Mouse (Mus musculus) intestine, embryonic 14.5 days (tissue): ENCODE data around the gene Sf1. TPM values are rescaled to one million over a fixed set of nuclear protein-coding genes. Genes with fewer than 3 reads are reported as not detected.

Source experiments
- ATAC-seq: fragments of 200-750 bp; cut with Nextera tagmentation; replicated peaks from 2 replicates; pipeline ENCODE4 v1.8.0; 2017; ENCODE audit warnings: low read depth, moderate number of reproducible peaks, moderate TSS enrichment, moderate library complexity; ENCODE audit not compliant: low FRiP score, low TSS enrichment
- DNase-seq: peaks from one replicate; pipeline ENCODE4 v3.0.0-alpha.2; 2018; ENCODE audit warnings: low spot score
- H3K27ac ChIP-seq: fragments of 300-500 bp; sonication (generic); 2 replicates; pipeline ENCODE4 v1.5.1; 2014; ENCODE audit warnings: low read depth, mild to moderate bottlenecking, control low read depth
- H3K27me3 ChIP-seq: fragments of 300-500 bp; sonication (generic); replicated peaks from 2 replicates; pipeline ENCODE4 v1.6.1; 2014; ENCODE audit warnings: low read length, control low read depth; ENCODE audit not compliant: control insufficient read depth, insufficient read depth
- H3K36me3 ChIP-seq: fragments of 300-500 bp; sonication (generic); 2 replicates; pipeline ENCODE4 v1.6.1; 2014; ENCODE audit warnings: low read length, control low read depth; ENCODE audit not compliant: control insufficient read depth, insufficient read depth
- H3K4me1 ChIP-seq: fragments of 300-500 bp; sonication (generic); replicated peaks from 2 replicates; pipeline ENCODE4 v1.6.1; 2014; ENCODE audit warnings: low read length, control low read depth, mixed read lengths; ENCODE audit not compliant: control insufficient read depth, insufficient read depth
- H3K4me2 ChIP-seq: fragments of 300-500 bp; sonication (generic); 2 replicates; pipeline ENCODE4 v1.6.1; 2014; ENCODE audit warnings: low read length
- H3K4me3 ChIP-seq: fragments of 300-500 bp; sonication (generic); 2 replicates; pipeline ENCODE4 v1.5.1; 2014; ENCODE audit warnings: low read depth, low read length, control low read depth, mixed read lengths
- H3K9ac ChIP-seq: fragments of 300-500 bp; sonication (generic); 2 replicates; pipeline ENCODE4 v1.6.1; 2014; ENCODE audit warnings: mild to moderate bottlenecking, low read length
- H3K9me3 ChIP-seq: fragments of 300-500 bp; sonication (generic); 2 replicates; pipeline ENCODE4 v1.6.1; 2016; ENCODE audit warnings: low read length, control low read depth; ENCODE audit not compliant: control insufficient read depth
- WGBS: fragments of 180-500 bp; shearing (Covaris S2); extraction: QIAGEN DNeasy Blood & Tissue Kit; methylation state at CpG from one replicate; pipeline ENCODE4 v1.1.7; 2014; 5-methylcytosine and 5-hydroxymethylcytosine counted together
- microRNA-seq: library from miRNA; unstranded; fragments of <30 nt; microRNA quantifications from one replicate; pipeline ENCODE4, GENCODE M21; 2016
- polyA plus RNA-seq: library from polyadenylated mRNA; unstranded; fragments of >200 nt; fragmentation: Nextera tagmentation; extraction: Ambion mirVana; gene quantifications from 2 replicates; pipeline ENCODE4 v1.2.1, GENCODE M21; 2014

Sf1 gene
- polyA plus RNA-seq, 1 experiment from 2014 or later = 143 TPM

DNA sequence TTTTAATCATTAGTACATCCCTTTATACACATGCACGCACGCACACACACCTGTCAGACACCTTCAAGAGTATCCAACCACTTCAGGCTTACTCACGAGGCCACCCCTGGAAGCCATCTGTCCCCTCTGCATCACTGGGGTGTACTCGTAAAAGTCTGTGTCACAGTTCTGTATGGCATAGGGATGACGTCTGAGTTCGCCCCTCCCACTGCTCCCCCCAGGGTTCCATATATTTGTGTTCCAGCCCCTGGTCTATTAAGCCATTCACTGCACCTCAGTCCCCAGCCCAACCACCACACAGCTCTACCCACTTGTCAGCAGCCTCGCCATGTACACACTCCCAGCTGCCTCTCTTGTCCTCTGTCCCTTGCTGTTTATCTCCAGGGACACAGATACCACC, 58.5 kb downstream of the Sf1 start:
- no peak for DNase-seq
- WGBS = 66% methylated on average over 7 of the region's 7 CpGs

DNA sequence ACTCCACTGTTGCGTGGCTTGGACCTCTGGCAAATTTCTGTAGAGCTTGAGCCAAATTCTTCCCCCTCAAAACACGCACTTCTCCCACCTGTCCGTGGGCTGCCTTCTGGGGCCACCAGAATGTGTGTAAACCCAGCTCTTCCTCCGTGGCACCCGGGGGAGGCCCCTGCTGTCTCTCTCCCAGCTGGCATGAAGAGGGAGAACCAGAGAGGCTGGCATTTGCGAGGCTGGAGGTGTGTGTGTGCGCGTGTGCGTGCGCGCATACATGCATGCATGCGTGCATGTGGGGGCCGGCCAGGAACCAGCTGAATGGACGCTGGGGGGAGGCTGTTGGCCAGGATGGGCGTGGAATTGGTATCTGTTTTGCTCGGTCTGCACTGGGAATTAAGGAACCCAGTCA, 59.8 kb downstream of the Sf1 start:
- Histone ChIP-seq H3K4me2 (no peak overlapping the region), H3K4me1 (peaks cover 7% of the 10 kb centered on the region), H3K9me3 (no peaks in the 10 kb centered on the region), H3K27ac (no peak overlapping the region), H3K4me3 (no peak overlapping the region), H3K27me3 (peaks cover 67% of the 10 kb centered on the region), H3K36me3 (no peaks in the 10 kb centered on the region), H3K9ac (no peak overlapping the region)
- DNase-seq (no peak), ATAC-seq (no peak)
- WGBS = 87% methylated on average over 16 of the region's 16 CpGs

More for the DNA sequence above, 58.5 kb downstream of the Sf1 start:
- peaks cover 59% of the 10 kb centered on the region for H3K27me3 ChIP-seq
- H3K4me2 ChIP-seq = no peak overlapping the region
- H3K4me1 ChIP-seq = no peaks in the 10 kb centered on the region; the same call in 1 of the 2 replicates
- no peaks in the 10 kb centered on the region for H3K9me3 ChIP-seq
- H3K9ac ChIP-seq = no peak overlapping the region
- H3K27ac ChIP-seq = no peak overlapping the region
- H3K36me3 ChIP-seq = no peaks in the 10 kb centered on the region
- H3K4me3 ChIP-seq = no peak overlapping the region
- no peak for ATAC-seq

DNA sequence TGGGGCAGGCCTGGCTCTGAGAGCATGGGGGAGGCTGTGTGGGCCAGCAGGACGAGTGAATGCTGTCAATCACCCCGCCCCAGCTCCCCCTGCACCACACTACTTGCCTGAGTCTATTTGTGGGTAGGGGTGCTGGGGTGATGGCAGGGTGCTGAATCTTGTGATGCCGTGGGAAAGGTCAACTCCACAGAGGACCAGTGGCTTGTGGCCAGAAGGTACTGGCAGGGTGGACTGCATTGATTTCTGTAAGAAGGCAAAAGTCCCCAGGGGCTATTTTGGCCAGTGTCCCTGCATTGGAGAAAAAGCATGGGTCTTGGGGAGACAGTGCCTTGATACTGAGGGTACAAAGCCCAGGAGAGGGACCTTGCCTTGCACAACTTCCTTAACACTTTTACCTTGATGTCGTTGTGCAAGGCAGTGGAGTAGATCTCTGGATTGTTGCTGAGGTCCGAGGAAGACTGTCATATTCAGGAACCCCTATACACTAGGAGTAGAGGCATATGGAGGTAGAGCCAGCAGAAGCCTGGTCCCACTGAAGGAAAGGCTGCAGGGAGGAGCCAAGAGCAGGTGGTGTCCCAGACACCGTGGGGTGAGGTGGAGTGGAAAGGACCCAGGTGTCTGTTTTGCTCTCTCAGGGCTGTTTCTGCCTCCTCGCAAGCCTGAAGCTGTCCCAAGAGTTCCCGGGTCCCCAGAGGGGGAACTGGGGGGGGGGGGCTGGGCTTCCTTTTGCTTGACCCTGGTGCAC, 60.8 kb downstream of the Sf1 start:
- ATAC-seq (no peak), DNase-seq (no peak)
- peaks cover 14% of the 10 kb centered on the region for H3K4me1 ChIP-seq
- H3K27ac ChIP-seq = no peak overlapping the region
- peaks cover 68% of the 10 kb centered on the region for H3K27me3 ChIP-seq
- WGBS = 71% methylated on average over 8 of the region's 8 CpGs
- H3K36me3 ChIP-seq = no peaks in the 10 kb centered on the region
- H3K9ac ChIP-seq = no peak overlapping the region
- H3K9me3 ChIP-seq = no peaks in the 10 kb centered on the region
- no peak overlapping the region for H3K4me3 ChIP-seq
- H3K4me2 ChIP-seq = no peak overlapping the region

DNA sequence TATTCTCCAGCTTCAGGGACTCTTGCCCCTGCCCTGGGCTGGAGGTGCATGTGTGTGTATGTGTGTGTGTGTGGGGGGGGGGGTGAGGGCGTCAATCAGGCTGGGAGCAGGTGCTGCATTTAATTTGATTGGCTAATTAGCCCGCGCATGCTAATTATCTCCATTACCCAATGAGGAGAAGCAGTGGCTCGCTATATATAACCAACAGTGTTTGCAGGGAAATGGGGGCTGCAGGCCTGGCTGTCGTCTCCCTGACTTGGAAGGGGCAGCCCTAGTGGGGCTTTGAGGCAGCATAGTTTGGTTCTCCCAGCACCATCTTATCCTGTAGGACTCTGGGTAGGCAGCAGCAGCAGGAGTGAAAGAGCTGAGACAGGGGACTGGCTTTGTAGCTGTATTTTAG, 62.1 kb downstream of the Sf1 start:
- Histone ChIP-seq H3K4me2 (no peak overlapping the region), H3K9me3 (no peaks in the 10 kb centered on the region), H3K4me1 (peaks cover 14% of the 10 kb centered on the region), H3K27me3 (peaks cover 68% of the 10 kb centered on the region), H3K4me3 (no peak overlapping the region), H3K9ac (no peak overlapping the region), H3K36me3 (no peaks in the 10 kb centered on the region), H3K27ac (no peak overlapping the region)
- ATAC-seq (no peak), DNase-seq (no peak)
- 53% methylated on average over 4 of the region's 5 CpGs for WGBS

DNA sequence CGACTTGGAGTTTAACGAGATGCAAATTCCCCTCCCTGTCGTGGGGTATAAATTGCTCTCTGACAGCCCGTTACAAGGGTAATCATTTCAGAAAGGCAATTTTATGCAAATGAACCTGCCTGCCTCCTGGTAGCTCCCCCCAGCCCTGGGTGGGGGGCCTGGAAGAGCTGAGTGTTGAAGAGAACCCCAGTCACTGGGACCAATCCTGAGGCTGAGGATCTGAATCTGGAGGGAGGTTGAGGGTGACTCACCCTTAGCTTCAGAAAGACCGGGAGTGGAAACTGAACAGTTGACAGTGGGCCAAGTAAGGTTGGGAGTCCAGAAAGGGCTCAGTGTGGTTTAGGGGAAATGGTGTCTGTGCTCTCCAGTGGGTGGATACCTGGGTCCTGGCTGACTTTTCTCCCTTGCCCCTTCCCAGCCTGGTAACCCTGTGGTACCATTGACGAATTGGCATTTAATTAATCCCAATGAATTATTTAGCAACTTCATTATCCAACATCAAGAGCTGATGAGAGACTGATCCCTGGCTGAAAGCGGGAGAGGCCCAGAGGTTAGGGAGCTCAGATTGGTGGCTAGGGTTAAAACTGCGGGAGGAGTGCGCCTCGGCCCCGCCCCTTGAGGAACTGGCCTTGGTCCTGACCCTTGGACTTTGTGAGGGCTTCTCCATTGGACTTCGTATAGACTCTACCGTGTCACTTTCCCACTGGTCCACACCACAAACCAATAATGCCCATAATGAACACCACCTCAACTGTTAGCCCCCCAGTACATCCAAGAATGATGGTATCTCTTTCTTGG, 63.4 kb downstream of the Sf1 start:
- H3K4me3 ChIP-seq = no peak overlapping the region

More for the DNA sequence above, 63.4 kb downstream of the Sf1 start:
- ATAC-seq (no peak), DNase-seq (peak; percentile 91)
- no peak overlapping the region for H3K9ac ChIP-seq
- peaks cover 14% of the 10 kb centered on the region for H3K4me1 ChIP-seq
- no peak overlapping the region for H3K4me2 ChIP-seq
- H3K27ac ChIP-seq = no peak overlapping the region
- 25% methylated on average over 13 of the region's 13 CpGs for WGBS
- H3K9me3 ChIP-seq = no peaks in the 10 kb centered on the region
- H3K36me3 ChIP-seq = no peaks in the 10 kb centered on the region
- H3K27me3 ChIP-seq = peaks cover 64% of the 10 kb centered on the region

Small RNAs within 50 kb of the gene (microRNA-seq; reads per million reads assigned to microRNA genes)
- 0.51 reads per million for gene Mir6989

Other genes with a start within 250 kb of the Sf1 start
- 53.9 and 59.9 TPM in 2 replicates for gene Sac3d1, start 245.0 kb upstream of the Sf1 start, polyA plus RNA-seq
- gene Snx15, start 235.4 kb upstream of the Sf1 start, polyA plus RNA-seq = 35.4 and 36.0 TPM in 2 replicates
- gene Batf2, start 222.7 kb upstream of the Sf1 start, polyA plus RNA-seq = 0.30 and 1.1 TPM in 2 replicates
- gene Arl2, start 222.1 kb upstream of the Sf1 start, polyA plus RNA-seq = 101 and 110 TPM in 2 replicates
- not detected in 2 replicates for gene Majin, start 179.3 kb upstream of the Sf1 start, polyA plus RNA-seq
- gene Gpha2, start 137.3 kb upstream of the Sf1 start, polyA plus RNA-seq = 0.53 and 1.1 TPM in 2 replicates
- 24.1 and 27.5 TPM in 2 replicates for gene Ppp2r5b, start 127.8 kb upstream of the Sf1 start, polyA plus RNA-seq
- gene Atg2a, start 122.0 kb upstream of the Sf1 start, polyA plus RNA-seq = 11.6 and 12.9 TPM in 2 replicates
- 46.9 and 47.7 TPM in 2 replicates for gene Ehd1, start 87.0 kb upstream of the Sf1 start, polyA plus RNA-seq
- 1.5 and 1.8 TPM in 2 replicates for gene Cdc42bpg, start 57.2 kb upstream of the Sf1 start, polyA plus RNA-seq
- gene Men1, start 28.7 kb upstream of the Sf1 start, polyA plus RNA-seq = 55.2 and 56.2 TPM in 2 replicates
- gene Map4k2, start 22.6 kb upstream of the Sf1 start, polyA plus RNA-seq = 7.6 and 9.2 TPM in 2 replicates
- 5.9 and 6.2 TPM in 2 replicates for gene Pygm, start 20.7 kb downstream of the Sf1 start, polyA plus RNA-seq
- 30.0 and 31.8 TPM in 2 replicates for gene Rasgrp2, start 35.6 kb downstream of the Sf1 start, polyA plus RNA-seq
- gene Nrxn2, start 55.0 kb downstream of the Sf1 start, polyA plus RNA-seq = 1.9 and 2.1 TPM in 2 replicates
- not detected in 2 replicates for gene Slc22a12, start 179.3 kb downstream of the Sf1 start, polyA plus RNA-seq